Mouse (Mus musculus): ENCODE results near the gene Arhgap10. TPM values are rescaled to one million over a fixed set of nuclear protein-coding genes. Genes with fewer than 3 reads are reported as not detected.

Gene Arhgap10
- total and polyA plus RNA-seq, 2 experiments from 2014 or later, result 23.6 to 33.3 TPM

- H3K27me3 ChIP-seq (ENCODE audit: control insufficient read depth, insufficient read depth, low read length), result no peaks in the 10 kb centered on the region
- DNase-seq (ENCODE audit: low spot score) (no peak), ATAC-seq (ENCODE audit: insufficient read depth, low read depth) (no peak)
- no peak overlapping the region for H3K9ac ChIP-seq (replicated peaks; ENCODE audit: low read depth, low read length)
- H3K9me3 ChIP-seq (replicated peaks; ENCODE audit: control insufficient read depth, low read length), result no peaks in the 10 kb centered on the region
- no peaks in the 10 kb centered on the region for H3K4me1 ChIP-seq (ENCODE audit: control insufficient read depth, insufficient read depth)
- peaks cover 10% of the 10 kb centered on the region; the same call in 1 of the 2 replicates for H3K36me3 ChIP-seq (replicated peaks; ENCODE audit: control insufficient read depth, insufficient read depth, low read length)
- no peak for TF ChIP-seq CTCF (IDR thresholded peaks at IDR 0.05; ENCODE audit: low read depth)
- TF ChIP-seq EP300 (IDR thresholded peaks at IDR 0.05; ENCODE audit: low read depth), result no peak
- H3K4me2 ChIP-seq (ENCODE audit: low read depth, low read length), result no peak overlapping the region
- 81% methylated on average over 8 of the region's 8 CpGs for whole genome bisulfite sequencing
- no peak overlapping the region for H3K27ac ChIP-seq (ENCODE audit: low read depth)
- no peak overlapping the region for H3K4me3 ChIP-seq (ENCODE audit: low read depth, low read length)
Measured at GRCm38 (mm10) chr8:77310026-77310425, 207.7 kb downstream of the Arhgap10 start.

GRCm38 (mm10) chr8:77294599-77294998 lies 223.2 kb downstream of the Arhgap10 start:
- H3K27me3 ChIP-seq (ENCODE audit: control insufficient read depth, insufficient read depth, low read length), result no peaks in the 10 kb centered on the region
- no peaks in the 10 kb centered on the region for H3K4me1 ChIP-seq (ENCODE audit: control insufficient read depth, insufficient read depth)
- no peak overlapping the region for H3K9ac ChIP-seq (replicated peaks; ENCODE audit: low read depth, low read length)
- TF ChIP-seq CTCF (IDR thresholded peaks at IDR 0.05; ENCODE audit: low read depth) (no peak), EP300 (IDR thresholded peaks at IDR 0.05; ENCODE audit: low read depth) (no peak)
- H3K36me3 ChIP-seq (replicated peaks; ENCODE audit: control insufficient read depth, insufficient read depth, low read length), result peaks cover 19% of the 10 kb centered on the region
- no peak overlapping the region for H3K4me2 ChIP-seq (ENCODE audit: low read depth, low read length)
- no peak overlapping the region for H3K27ac ChIP-seq (ENCODE audit: low read depth)
- H3K9me3 ChIP-seq (replicated peaks; ENCODE audit: control insufficient read depth, low read length), result peaks cover 6% of the 10 kb centered on the region; the same call in 1 of the 2 replicates
- 87% methylated on average over 11 of the region's 11 CpGs for WGBS
- ATAC-seq (ENCODE audit: insufficient read depth, low read depth), result no peak
- H3K4me3 ChIP-seq (ENCODE audit: low read depth, low read length), result no peak overlapping the region
- DNase-seq (ENCODE audit: low spot score), result no peak

DNA sequence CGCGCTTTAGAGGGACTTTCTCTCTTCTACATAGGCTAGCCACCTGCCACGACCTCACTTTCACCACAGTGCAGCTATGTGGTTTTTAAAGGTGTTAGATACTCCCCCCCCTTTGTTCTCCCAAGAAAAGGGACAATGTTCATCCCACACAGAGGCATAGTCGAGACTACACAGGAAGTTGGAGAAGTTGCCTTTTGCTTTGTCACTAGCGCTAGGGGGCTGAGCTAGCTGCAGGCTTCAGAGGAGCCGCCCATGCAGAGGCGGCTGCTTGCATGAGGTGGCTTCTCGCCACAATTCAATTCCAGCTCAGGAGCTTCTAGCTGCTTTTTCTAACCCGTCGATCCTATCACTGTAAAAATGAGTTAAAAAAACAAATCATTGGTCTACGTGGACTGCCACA lies 225.1 kb downstream of the Arhgap10 start:
- H3K4me2 ChIP-seq (ENCODE audit: low read depth, low read length), result no peak overlapping the region
- TF ChIP-seq CTCF (IDR thresholded peaks at IDR 0.05; ENCODE audit: low read depth) (no peak), EP300 (IDR thresholded peaks at IDR 0.05; ENCODE audit: low read depth) (no peak)
- ATAC-seq (ENCODE audit: insufficient read depth, low read depth) (no peak), DNase-seq (ENCODE audit: low spot score) (no peak)
- H3K9ac ChIP-seq (replicated peaks; ENCODE audit: low read depth, low read length), result no peak overlapping the region
- 77% methylated on average over 11 of the region's 11 CpGs for WGBS
- no peaks in the 10 kb centered on the region for H3K27me3 ChIP-seq (ENCODE audit: control insufficient read depth, insufficient read depth, low read length)
- peaks cover 15% of the 10 kb centered on the region for H3K36me3 ChIP-seq (replicated peaks; ENCODE audit: control insufficient read depth, insufficient read depth, low read length)
- H3K4me3 ChIP-seq (ENCODE audit: low read depth, low read length), result no peak overlapping the region
- H3K4me1 ChIP-seq (ENCODE audit: control insufficient read depth, insufficient read depth), result no peaks in the 10 kb centered on the region
- H3K27ac ChIP-seq (ENCODE audit: low read depth), result no peak overlapping the region
- peaks cover 6% of the 10 kb centered on the region; the same call in 1 of the 2 replicates for H3K9me3 ChIP-seq (replicated peaks; ENCODE audit: control insufficient read depth, low read length)

DNA sequence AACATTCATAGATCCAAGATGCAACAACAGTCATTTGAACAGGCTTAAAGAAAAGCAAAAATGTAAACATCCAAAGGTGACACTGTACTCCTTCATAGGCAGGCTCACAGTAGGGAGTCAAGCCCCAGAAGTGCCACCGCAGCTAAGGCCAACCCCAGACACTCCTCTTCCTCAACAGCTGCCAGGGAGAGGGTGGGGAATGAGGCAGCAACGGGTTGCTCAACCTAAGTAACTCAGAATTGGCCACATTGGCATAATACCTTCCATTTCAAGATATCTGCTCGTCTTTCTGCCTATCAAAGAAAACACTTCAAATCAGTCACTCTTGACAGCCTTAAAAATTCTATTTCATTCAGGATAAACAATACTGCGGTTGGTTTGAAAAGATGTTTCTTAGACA lies 225.6 kb downstream of the Arhgap10 start:
- no peak overlapping the region for H3K4me3 ChIP-seq (ENCODE audit: low read depth, low read length)
- H3K9ac ChIP-seq (replicated peaks; ENCODE audit: low read depth, low read length), result no peak overlapping the region
- peaks cover 9% of the 10 kb centered on the region for H3K36me3 ChIP-seq (replicated peaks; ENCODE audit: control insufficient read depth, insufficient read depth, low read length)
- TF ChIP-seq CTCF (IDR thresholded peaks at IDR 0.05; ENCODE audit: low read depth), result no peak
- no peak for TF ChIP-seq EP300 (IDR thresholded peaks at IDR 0.05; ENCODE audit: low read depth)
- H3K27me3 ChIP-seq (ENCODE audit: control insufficient read depth, insufficient read depth, low read length), result no peaks in the 10 kb centered on the region
- H3K27ac ChIP-seq (ENCODE audit: low read depth), result no peak overlapping the region
- no peak for DNase-seq (ENCODE audit: low spot score)
- WGBS, result 75% methylated on average over 4 of the region's 4 CpGs
- no peaks in the 10 kb centered on the region for H3K4me1 ChIP-seq (ENCODE audit: control insufficient read depth, insufficient read depth)
- no peak for ATAC-seq (ENCODE audit: insufficient read depth, low read depth)
- H3K4me2 ChIP-seq (ENCODE audit: low read depth, low read length), result no peak overlapping the region
- peaks cover 6% of the 10 kb centered on the region; the same call in 1 of the 2 replicates for H3K9me3 ChIP-seq (replicated peaks; ENCODE audit: control insufficient read depth, low read length)

- TF ChIP-seq CTCF (IDR thresholded peaks at IDR 0.05; ENCODE audit: low read depth) (no peak), EP300 (IDR thresholded peaks at IDR 0.05; ENCODE audit: low read depth) (no peak)
- no peaks in the 10 kb centered on the region for H3K27me3 ChIP-seq (ENCODE audit: control insufficient read depth, insufficient read depth, low read length)
- no peak overlapping the region for H3K4me2 ChIP-seq (ENCODE audit: low read depth, low read length)
- no peak overlapping the region for H3K4me3 ChIP-seq (ENCODE audit: low read depth, low read length)
- no peaks in the 10 kb centered on the region for H3K9me3 ChIP-seq (replicated peaks; ENCODE audit: control insufficient read depth, low read length)
- no peaks in the 10 kb centered on the region for H3K36me3 ChIP-seq (replicated peaks; ENCODE audit: control insufficient read depth, insufficient read depth, low read length)
- H3K27ac ChIP-seq (ENCODE audit: low read depth), result no peak overlapping the region
- H3K9ac ChIP-seq (replicated peaks; ENCODE audit: low read depth, low read length), result no peak overlapping the region
- ATAC-seq (ENCODE audit: insufficient read depth, low read depth) (no peak), DNase-seq (ENCODE audit: low spot score) (no peak)
- H3K4me1 ChIP-seq (ENCODE audit: control insufficient read depth, insufficient read depth), result no peaks in the 10 kb centered on the region
- WGBS, result 90% methylated on average over 12 of the region's 12 CpGs
Measured at GRCm38 (mm10) chr8:77288492-77288891, 229.3 kb downstream of the Arhgap10 start.

DNA sequence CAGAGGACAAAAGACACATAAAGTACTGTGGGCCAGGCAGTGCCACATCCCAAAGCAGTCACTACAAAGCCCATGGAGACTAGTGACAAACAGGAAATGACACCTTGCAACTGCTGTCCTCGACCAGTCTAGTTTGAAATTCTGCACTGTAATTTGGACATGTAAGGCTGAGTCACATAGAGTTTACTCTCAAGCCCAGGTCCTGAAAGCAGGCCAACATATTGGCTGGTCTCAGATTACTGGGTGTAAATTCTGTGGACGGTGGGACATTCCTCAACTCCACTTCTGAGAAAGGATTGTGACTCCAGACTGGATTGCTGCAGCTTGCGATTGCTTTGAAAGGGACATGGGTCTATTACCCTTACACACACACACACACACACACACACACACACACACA lies 229.7 kb downstream of the Arhgap10 start:
- Histone ChIP-seq H3K4me1 (ENCODE audit: control insufficient read depth, insufficient read depth) (no peaks in the 10 kb centered on the region), H3K27me3 (ENCODE audit: control insufficient read depth, insufficient read depth, low read length) (no peaks in the 10 kb centered on the region), H3K4me2 (ENCODE audit: low read depth, low read length) (no peak overlapping the region), H3K9ac (replicated peaks; ENCODE audit: low read depth, low read length) (no peak overlapping the region), H3K9me3 (replicated peaks; ENCODE audit: control insufficient read depth, low read length) (no peaks in the 10 kb centered on the region), H3K4me3 (ENCODE audit: low read depth, low read length) (no peak overlapping the region), H3K27ac (ENCODE audit: low read depth) (no peak overlapping the region), H3K36me3 (replicated peaks; ENCODE audit: control insufficient read depth, insufficient read depth, low read length) (no peaks in the 10 kb centered on the region)
- TF ChIP-seq EP300 (IDR thresholded peaks at IDR 0.05; ENCODE audit: low read depth) (no peak), CTCF (IDR thresholded peaks at IDR 0.05; ENCODE audit: low read depth) (no peak)
- ATAC-seq (ENCODE audit: insufficient read depth, low read depth), result no peak
- no peak for DNase-seq (ENCODE audit: low spot score)
- 49% methylated on average over 3 of the region's 3 CpGs for WGBS

Measured in heart, postnatal 0 days (tissue).